In genomic region chr7:78402495-78402894, GRCm38 (mm10) we compare ENCODE assay signal across 26 mouse cellular contexts.
DNase-seq lines count a peak whose midpoint lies in the region; ATAC-seq and TF ChIP-seq lines count a peak whose summit lies in the region.
"Had no signal": no experiment of that assay in that cellular context is flagged by ENCODE, and none has a peak within 500 bp of the region (broad histone marks: within the 10 kb centered on the region; RNA-seq: fewer than 3 reads in every experiment).

No protein-coding gene starts in this region.

- peak; percentile 84 for DNase-seq in embryonic facial prominence, embryonic 14.5 days (ENCODE audit: low spot score)
- DNase-seq in embryonic facial prominence, embryonic 10.5 days (ENCODE audit: low spot score) = no peak
- peak in 1 of 2 experiments; percentile 4 for DNase-seq in layer of hippocampus, adult 2 months (ENCODE audit: low spot score in 2 of 2)
- DNase-seq in layer of hippocampus, postnatal 14 days (ENCODE audit: low spot score in 2 of 2) = no peak
- peak; percentile 61 for DNase-seq in lung, postnatal 0 days (ENCODE audit: low spot score)
- DNase-seq in lung, postnatal 4 days = no peak
- DNase-seq in urinary bladder, postnatal 4 days (ENCODE audit: low spot score in 2 of 2) = no peak
- DNase-seq: adrenal gland, adult 2 months; adrenal gland, postnatal 25 days; B cell, adult 2 months; cerebellum, adult 11-12 months; cerebellum, adult 8-10 months; cerebellum, postnatal 10 days; cerebellum, postnatal 36 days; embryo, embryonic 11 days; gastrocnemius, postnatal 25 days; heart, adult 18-20 months had no signal

- H3K27ac ChIP-seq in embryonic facial prominence, embryonic 14.5 days (replicated peaks; ENCODE audit: low read depth, low read length) = no peak overlapping the region
- H3K27ac ChIP-seq in embryonic facial prominence, embryonic 10.5 days (replicated peaks) = no peak overlapping the region
- H3K27ac ChIP-seq in layer of hippocampus, adult 2 months = 0 out of 2 replicates have a peak overlapping the region, but pooled peaks have one; percentile 39
- H3K27ac ChIP-seq in lung, postnatal 0 days (ENCODE audit: low read length) = no peak overlapping the region
- H3K27ac ChIP-seq: forebrain, embryonic 12.5 days; forebrain, embryonic 15.5 days; hindbrain, embryonic 12.5 days; hindbrain, embryonic 15.5 days had no signal

- no peak for TF ChIP-seq EP300 in lung, postnatal 0 days (IDR thresholded peaks at IDR 0.05)

- no peaks in the 10 kb centered on the region for H3K9me3 ChIP-seq in embryonic facial prominence, embryonic 14.5 days (ENCODE audit: control insufficient read depth, low read length)
- no peaks in the 10 kb centered on the region for H3K9me3 ChIP-seq in embryonic facial prominence, embryonic 10.5 days
- no peaks in the 10 kb centered on the region for H3K9me3 ChIP-seq in lung, postnatal 0 days (ENCODE audit: low read length)
- H3K9me3 ChIP-seq: forebrain, embryonic 12.5 days; forebrain, embryonic 15.5 days; hindbrain, embryonic 12.5 days; hindbrain, embryonic 15.5 days had no signal

- no peaks in the 10 kb centered on the region for H3K27me3 ChIP-seq in embryonic facial prominence, embryonic 14.5 days (replicated peaks; ENCODE audit: control insufficient read depth, insufficient read depth, low read length)
- no peaks in the 10 kb centered on the region for H3K27me3 ChIP-seq in embryonic facial prominence, embryonic 10.5 days (replicated peaks; ENCODE audit: low read depth, poor library complexity, severe bottlenecking)
- H3K27me3 ChIP-seq in lung, postnatal 0 days (replicated peaks; ENCODE audit: insufficient read depth, low read length) = no peaks in the 10 kb centered on the region
- H3K27me3 ChIP-seq: CH12.LX; forebrain, embryonic 12.5 days; forebrain, embryonic 15.5 days; hindbrain, embryonic 12.5 days; hindbrain, embryonic 15.5 days had no signal

- WGBS in embryonic facial prominence, embryonic 14.5 days = 37% methylated on average over 3 of the region's 3 CpGs
- WGBS in embryonic facial prominence, embryonic 10.5 days = 70% methylated on average over 3 of the region's 3 CpGs
- WGBS in lung, postnatal 0 days = 37% methylated on average over 3 of the region's 3 CpGs

- no peak overlapping the region for H3K4me2 ChIP-seq in embryonic facial prominence, embryonic 14.5 days (ENCODE audit: low read depth, low read length)
- no peak overlapping the region for H3K4me2 ChIP-seq in lung, postnatal 0 days (replicated peaks; ENCODE audit: low read depth, low read length)
- H3K4me2 ChIP-seq: forebrain, embryonic 12.5 days; forebrain, embryonic 15.5 days; heart, embryonic 11.5 days; hindbrain, embryonic 12.5 days; hindbrain, embryonic 15.5 days had no signal

- no peak overlapping the region for H3K9ac ChIP-seq in embryonic facial prominence, embryonic 14.5 days (ENCODE audit: low read depth, low read length)
- no peak overlapping the region for H3K9ac ChIP-seq in lung, postnatal 0 days (replicated peaks; ENCODE audit: low read depth)
- H3K9ac ChIP-seq: forebrain, embryonic 12.5 days; forebrain, embryonic 15.5 days; hindbrain, embryonic 12.5 days; hindbrain, embryonic 15.5 days had no signal

- H3K36me3 ChIP-seq in embryonic facial prominence, embryonic 14.5 days (ENCODE audit: control insufficient read depth, insufficient read depth, low read length) = no peaks in the 10 kb centered on the region
- no peaks in the 10 kb centered on the region for H3K36me3 ChIP-seq in embryonic facial prominence, embryonic 10.5 days (replicated peaks)
- no peaks in the 10 kb centered on the region for H3K36me3 ChIP-seq in lung, postnatal 0 days (ENCODE audit: insufficient read depth, low read length)
- H3K36me3 ChIP-seq: forebrain, embryonic 12.5 days; forebrain, embryonic 15.5 days; G1E; hindbrain, embryonic 12.5 days; hindbrain, embryonic 15.5 days had no signal

- H3K4me1 ChIP-seq in embryonic facial prominence, embryonic 14.5 days (ENCODE audit: control insufficient read depth, insufficient read depth, low read length) = no peaks in the 10 kb centered on the region
- no peaks in the 10 kb centered on the region for H3K4me1 ChIP-seq in embryonic facial prominence, embryonic 10.5 days
- H3K4me1 ChIP-seq in lung, postnatal 0 days (ENCODE audit: insufficient read depth, low read depth, low read length) = no peaks in the 10 kb centered on the region
- H3K4me1 ChIP-seq: forebrain, embryonic 12.5 days; forebrain, embryonic 15.5 days; hindbrain, embryonic 12.5 days; hindbrain, embryonic 15.5 days had no signal

- no peak for TF ChIP-seq CTCF in layer of hippocampus, adult 2 months (conservative IDR thresholded peaks at IDR 0.05)
- TF ChIP-seq CTCF in lung, postnatal 0 days (IDR thresholded peaks at IDR 0.05) = no peak

- 0 out of 2 replicates have a peak, but pooled peaks have one; percentile 44 for ATAC-seq in embryonic facial prominence, embryonic 14.5 days (ENCODE audit: low read depth)
- ATAC-seq in lung, postnatal 0 days = peak; percentile 25; the same call in 1 of the 2 replicates
- ATAC-seq: forebrain, embryonic 15.5 days; Patski had no signal

- H3K4me3 ChIP-seq in embryonic facial prominence, embryonic 14.5 days (ENCODE audit: low read depth, low read length) = no peak overlapping the region
- no peak overlapping the region for H3K4me3 ChIP-seq in embryonic facial prominence, embryonic 10.5 days
- no peak overlapping the region for H3K4me3 ChIP-seq in layer of hippocampus, adult 2 months
- H3K4me3 ChIP-seq in lung, postnatal 0 days (ENCODE audit: low read depth, low read length) = no peak overlapping the region
- H3K4me3 ChIP-seq: erythroblast, embryonic 14.5 days; forebrain, embryonic 12.5 days; forebrain, embryonic 15.5 days; hindbrain, embryonic 12.5 days; hindbrain, embryonic 15.5 days had no signal

Comparison
In these comparisons a context has a peak if more than half of its experiments do, and no peak if none do; other contexts are left out.
1. DNase-seq: peak in embryonic facial prominence, embryonic 14.5 days (single experiment) and lung, postnatal 0 days (single experiment); none in embryonic facial prominence, embryonic 10.5 days (single experiment), layer of hippocampus, postnatal 14 days (0 of 2), lung, postnatal 4 days (0 of 2) and urinary bladder, postnatal 4 days (0 of 2).